Mouse (Mus musculus) thymus, postnatal 4 days (tissue): ENCODE data around the gene Prr5l.

Experiments
- DNase-seq: peaks from one replicate; pipeline ENCODE4 v3.0.0; 2021

Gene Prr5l

GRCm38 (mm10) chr2:101818986-101819764, 63.7 kb downstream of the Prr5l start:
- DNase-seq: no peak

GRCm38 (mm10) chr2:101816646-101817308, 66.0 kb downstream of the Prr5l start:
- no peak for DNase-seq

- DNase-seq: peak; percentile 79
These were observed 67.4 kb downstream of the Prr5l start for GRCm38 (mm10) chr2:101815250-101815934.

- no peak for DNase-seq
These were observed 68.6 kb downstream of the Prr5l start for GRCm38 (mm10) chr2:101814272-101814625.

- DNase-seq: no peak
These were observed 69.1 kb downstream of the Prr5l start for GRCm38 (mm10) chr2:101813581-101814271.

- no peak for DNase-seq
These were observed 70.9 kb downstream of the Prr5l start for GRCm38 (mm10) chr2:101811925-101812324.

- DNase-seq: no peak
These were observed 72.1 kb downstream of the Prr5l start for GRCm38 (mm10) chr2:101810774-101811173.

- no peak for DNase-seq
These were observed 73.1 kb downstream of the Prr5l start for GRCm38 (mm10) chr2:101809640-101810305.

GRCm38 (mm10) chr2:101807756-101808155, 75.1 kb downstream of the Prr5l start:
- no peak for DNase-seq

- DNase-seq: no peak
These were observed 80.6 kb downstream of the Prr5l start for GRCm38 (mm10) chr2:101802240-101802639.

GRCm38 (mm10) chr2:101797901-101798250, 85.0 kb downstream of the Prr5l start:
- no peak for DNase-seq

- DNase-seq: peak; percentile 45
These were observed 85.5 kb downstream of the Prr5l start for GRCm38 (mm10) chr2:101797166-101797900.

- peak; percentile 88 for DNase-seq
These were observed 86.3 kb downstream of the Prr5l start for GRCm38 (mm10) chr2:101796287-101797115.

GRCm38 (mm10) chr2:101792130-101792529, 90.7 kb downstream of the Prr5l start:
- DNase-seq: no peak

GRCm38 (mm10) chr2:101783255-101783654, 99.6 kb downstream of the Prr5l start:
- no peak for DNase-seq

GRCm38 (mm10) chr2:101781357-101781777, 101.5 kb downstream of the Prr5l start:
- DNase-seq: no peak

- DNase-seq: no peak
These were observed 104.7 kb downstream of the Prr5l start for GRCm38 (mm10) chr2:101778080-101778479.

GRCm38 (mm10) chr2:101763503-101763902, 119.3 kb downstream of the Prr5l start:
- DNase-seq: no peak

- no peak for DNase-seq
These were observed 119.9 kb downstream of the Prr5l start for GRCm38 (mm10) chr2:101762955-101763386.

- DNase-seq: no peak
These were observed 120.4 kb downstream of the Prr5l start for GRCm38 (mm10) chr2:101762405-101762804.

- DNase-seq: no peak
These were observed 120.9 kb downstream of the Prr5l start for GRCm38 (mm10) chr2:101761898-101762297.
